Mouse (Mus musculus) T-helper 1 cell (primary cell): Measurements from ENCODE around the gene Rcbtb2.

ENCODE experiments used
- in situ Hi-C: fragments of 300-600 bp; cut with MboI, MseI; formaldehyde crosslinking; loops from one replicate; pipeline ENCODE4 v1.15.1; 2025; ENCODE audit warnings: high pct_unique_total_duplicates

Rcbtb2 gene

DNA sequence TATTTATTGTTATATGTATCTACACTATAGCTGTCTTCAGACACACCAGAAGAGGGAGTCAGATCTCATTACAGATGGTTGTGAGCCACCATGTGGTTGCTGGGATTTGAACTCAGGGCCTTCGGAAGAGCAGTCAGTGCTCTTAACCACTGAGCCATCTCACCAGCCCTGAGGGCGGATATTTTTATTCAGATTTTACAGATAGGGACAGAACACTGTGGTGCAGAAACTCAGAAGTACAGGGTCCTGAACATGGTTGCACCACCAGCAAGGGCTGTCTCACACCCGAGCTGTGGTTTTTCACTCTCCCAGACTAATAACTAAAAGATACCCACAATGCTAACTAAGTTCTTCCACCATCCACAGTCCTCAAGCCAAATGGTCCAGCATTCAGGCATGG is 7.9 kb upstream of the Rcbtb2 start:
- in situ Hi-C loops, result loop anchor here (10.0 kb wide), 1 partner anchor 130 kb away; no protein-coding TSS in a partner anchor

DNA sequence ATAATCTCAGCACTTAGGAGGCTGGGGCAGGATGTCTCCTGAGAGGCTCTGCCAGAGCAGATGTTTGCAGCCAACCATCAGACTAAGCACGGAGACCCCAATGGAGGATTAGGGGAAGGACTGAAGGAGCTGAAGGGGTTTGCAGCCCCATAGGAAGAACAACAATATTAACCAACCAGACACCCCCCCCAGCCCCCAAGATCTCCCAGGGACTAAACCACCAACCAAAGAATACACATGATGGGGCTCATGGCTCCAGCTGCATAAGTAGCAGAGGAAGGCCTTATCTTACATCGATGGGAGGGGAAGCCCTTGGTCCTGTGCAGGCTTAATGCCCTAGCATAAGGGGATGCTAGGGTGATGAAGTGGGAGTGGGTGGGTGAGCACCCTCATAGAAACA is 6.5 kb upstream of the Rcbtb2 start:
- in situ Hi-C loops, result loop anchor here (10.0 kb wide), 1 partner anchor 128 kb away; no protein-coding TSS in a partner anchor

DNA sequence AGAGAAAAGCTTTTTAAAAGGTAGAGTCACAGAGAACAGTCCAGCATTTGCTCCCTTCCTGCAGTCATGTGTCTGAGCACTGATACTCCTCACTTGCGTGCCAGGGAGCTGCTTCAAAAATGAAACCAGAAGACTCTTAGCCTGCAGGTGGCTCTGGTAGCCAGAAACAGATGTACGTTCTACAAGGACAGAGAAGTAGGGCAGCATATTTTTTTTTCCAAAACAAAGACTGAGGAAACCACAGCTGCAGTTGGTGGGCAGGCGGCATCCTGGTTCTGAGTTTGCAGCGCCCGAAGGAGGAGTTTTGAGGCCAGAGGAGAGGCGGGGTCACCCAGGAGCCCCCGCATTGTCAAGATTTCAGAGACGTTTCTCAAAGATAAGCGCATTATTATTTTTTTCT is 5.9 kb upstream of the Rcbtb2 start:
- in situ Hi-C loops, result loop anchor here (10.0 kb wide), 1 partner anchor 128 kb away; no protein-coding TSS in a partner anchor

DNA sequence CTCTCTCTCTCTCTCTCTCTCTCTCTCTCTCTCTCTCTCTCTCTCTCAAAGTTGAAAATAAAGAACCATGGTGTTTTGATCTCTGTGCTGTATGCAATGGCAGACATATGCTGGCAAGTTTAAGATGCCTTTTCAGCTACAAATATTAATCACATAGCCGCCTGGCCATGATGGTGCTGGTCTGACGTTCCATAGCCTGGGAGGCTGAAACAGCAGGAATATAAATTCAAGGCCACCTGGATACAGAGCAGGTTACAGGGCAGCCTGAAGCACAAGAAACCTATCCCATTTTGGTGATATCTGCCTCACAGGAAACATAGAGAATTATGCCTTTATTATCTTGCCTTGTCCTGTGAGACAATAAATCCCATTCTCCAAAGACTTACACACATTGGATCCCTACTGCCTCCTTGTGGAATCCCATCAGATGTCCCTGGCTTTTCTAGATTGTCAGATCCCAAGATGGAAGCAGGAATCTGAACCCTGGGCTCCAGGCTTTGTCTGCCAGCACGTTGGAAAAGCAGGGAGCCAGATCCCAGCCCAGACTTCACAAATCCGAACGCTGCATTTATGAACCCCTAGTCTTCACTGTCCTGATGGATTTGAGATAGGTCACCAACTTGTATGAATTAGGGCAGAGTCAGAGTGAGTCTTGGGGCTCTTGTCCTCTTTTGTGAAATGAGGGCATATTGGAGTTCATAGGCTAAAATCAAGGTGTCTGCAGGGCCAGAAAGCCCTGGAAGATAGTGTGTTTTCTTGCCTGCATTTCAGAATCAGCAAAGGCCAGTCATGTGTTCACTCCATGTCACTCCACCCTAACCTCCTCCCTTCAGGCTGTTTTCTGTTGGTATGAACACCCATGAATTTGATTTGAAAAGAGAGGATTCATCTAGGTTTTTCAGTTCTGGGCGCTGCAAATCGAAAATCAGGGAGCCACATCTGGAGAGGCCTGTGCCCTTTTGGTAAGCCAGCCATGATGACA is 5.1 kb upstream of the Rcbtb2 start:
- in situ Hi-C loops, result loop anchor here (10.0 kb wide), 1 partner anchor 127 kb away; no protein-coding TSS in a partner anchor

DNA sequence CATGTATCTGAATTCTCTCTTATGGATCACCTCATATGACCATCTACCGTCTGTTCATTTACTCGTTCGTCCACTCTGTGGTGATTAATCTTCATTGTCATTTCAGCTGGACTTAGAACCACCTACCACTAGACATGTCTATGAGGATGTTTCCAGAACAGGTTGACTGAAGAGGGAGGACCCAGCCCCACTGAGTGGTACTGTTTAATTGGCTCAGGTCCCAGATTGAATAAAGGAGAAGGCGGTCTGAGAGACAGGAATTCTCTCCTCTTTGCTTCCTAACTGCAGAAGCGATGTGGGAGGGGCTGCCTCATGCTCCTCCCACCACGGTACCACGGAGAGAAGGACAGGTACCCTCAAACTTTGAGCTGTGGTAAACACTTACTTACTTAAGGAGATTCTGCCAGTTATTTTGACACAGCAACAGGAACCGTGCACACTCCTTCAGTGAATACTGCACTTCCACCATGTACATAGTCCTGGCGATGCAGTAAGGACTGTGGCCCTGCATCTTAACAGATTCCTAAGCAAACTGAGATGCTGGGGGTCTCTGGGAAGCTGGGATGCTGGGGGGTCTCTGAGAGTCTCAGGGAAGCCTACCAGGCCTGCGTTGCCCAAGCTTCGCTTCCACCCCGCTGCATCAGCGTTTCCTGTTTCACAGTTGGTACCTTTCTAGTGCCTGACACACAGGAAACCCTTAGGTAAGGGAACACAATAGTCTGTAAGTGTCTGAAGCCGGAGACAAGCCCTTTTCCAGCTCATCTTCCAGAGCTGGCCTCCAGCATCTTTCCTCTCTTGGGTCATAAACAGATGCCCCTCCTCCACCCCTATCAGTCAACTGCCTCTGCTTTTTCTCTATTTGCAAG is 4.1 kb upstream of the Rcbtb2 start:
- in situ Hi-C loops, result loop anchor here (10.0 kb wide), 1 partner anchor 126 kb away; no protein-coding TSS in a partner anchor

DNA sequence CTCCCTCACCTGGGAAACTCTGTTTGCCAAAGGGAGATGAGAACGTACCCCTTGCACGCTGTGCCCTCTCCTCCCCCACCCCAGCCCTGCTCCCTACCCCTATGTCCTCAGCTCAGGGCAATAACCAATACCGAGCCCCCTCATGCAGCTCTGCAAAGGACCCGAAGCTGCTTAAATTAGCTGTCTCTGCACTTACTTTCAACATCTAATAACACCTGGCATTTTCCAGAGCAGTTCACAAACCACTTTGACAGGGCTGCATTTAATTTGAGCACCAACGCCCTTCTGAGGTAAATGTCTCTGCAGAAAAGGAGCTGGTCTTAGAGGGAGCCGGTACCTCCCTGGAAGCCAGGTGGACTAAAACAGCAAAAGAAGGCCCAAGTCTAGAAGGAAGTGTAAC is 3.4 kb upstream of the Rcbtb2 start:
- in situ Hi-C loops, result loop anchor here (10.0 kb wide), 1 partner anchor 125 kb away; no protein-coding TSS in a partner anchor

DNA sequence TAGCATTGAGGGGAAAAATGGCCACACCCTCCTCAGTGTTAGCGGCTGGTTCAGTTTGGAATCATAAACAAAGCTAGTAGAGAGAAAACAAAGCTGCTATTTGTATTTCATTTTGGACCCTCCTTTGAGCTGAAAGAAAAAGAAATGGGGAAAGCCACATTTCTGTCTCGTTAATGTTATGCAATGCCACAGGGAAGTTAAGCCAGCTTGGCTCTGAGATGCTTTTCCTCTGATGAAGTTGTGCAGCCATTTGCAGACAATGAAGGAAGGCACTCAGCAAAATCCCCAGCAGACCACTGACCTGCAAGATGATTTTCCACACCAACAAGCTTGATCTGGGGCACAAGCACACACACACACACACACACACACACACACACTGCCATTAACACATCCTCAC is 2.9 kb upstream of the Rcbtb2 start:
- in situ Hi-C loops, result loop anchor here (10.0 kb wide), 1 partner anchor 125 kb away; no protein-coding TSS in a partner anchor

DNA sequence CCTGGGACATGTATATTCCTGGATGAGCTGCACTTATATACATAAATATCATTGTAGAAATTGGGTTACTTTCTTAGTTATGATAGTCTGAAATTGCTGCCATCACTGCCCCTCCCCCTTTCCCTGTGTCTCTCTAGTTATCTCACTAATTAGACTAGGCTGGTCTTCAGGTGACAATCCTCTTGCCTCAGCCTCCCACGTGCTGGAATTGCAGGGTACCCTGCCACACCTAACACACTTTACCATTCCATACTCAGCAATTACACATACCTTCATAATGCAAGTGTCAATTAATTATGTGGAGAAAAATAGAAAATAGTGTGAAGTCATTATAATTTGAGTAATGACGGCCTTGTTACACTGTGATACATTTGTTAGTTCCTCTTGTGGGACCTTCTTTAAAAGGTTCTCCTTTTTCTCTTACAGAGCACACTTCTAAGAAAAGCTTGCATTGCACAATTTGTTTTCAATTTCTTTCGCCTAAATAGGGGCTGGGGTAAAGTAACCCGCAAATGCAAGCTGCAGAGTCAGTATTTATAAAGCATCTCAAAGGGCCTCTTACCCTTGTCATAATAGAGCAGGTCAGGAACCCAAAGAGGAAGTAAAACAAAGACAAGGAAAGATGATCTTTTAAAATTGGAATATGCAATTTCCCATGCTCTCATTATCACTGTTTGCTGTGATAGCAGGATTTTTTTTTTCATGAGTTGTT is 470 bp upstream of the Rcbtb2 start:
- in situ Hi-C loops, result no loop called here

DNA sequence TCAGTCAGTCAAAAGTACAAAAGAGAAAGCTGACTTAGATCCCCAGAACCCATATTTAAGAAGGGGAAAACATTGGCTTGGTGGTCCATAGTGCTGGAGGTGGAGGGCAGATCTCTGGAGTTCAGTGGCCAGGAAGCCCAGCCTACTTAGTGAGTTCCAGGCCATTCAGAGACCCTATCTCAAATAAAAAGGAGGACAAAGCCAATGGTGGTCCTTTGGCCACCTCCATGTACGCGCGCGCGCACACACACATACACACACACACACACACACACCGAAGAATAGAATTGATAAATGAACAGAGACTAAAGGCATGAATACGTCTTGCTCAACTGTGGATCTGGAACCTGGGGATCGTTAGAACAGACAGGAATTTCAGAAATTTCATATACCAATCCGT is 544 bp downstream of the Rcbtb2 start:
- in situ Hi-C loops, result no loop called here

DNA sequence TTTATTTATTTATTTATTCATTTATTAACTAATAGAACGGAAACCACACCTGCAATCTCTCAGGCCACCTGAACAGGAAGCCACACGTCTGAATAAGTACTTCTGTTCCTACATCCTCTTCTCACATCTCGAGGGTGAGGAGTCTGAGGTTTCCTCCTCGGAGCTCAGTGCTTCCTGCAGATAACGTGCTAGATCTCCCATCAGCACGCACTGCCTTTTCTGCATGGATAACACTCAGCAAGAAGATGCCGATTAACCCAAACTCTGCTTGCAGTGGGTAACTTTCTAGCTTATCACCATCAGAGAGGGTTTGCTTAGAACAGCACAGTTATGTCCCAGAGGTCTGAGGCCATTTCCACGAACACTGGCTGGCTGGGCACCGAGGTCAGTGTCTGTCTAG is 949 bp downstream of the Rcbtb2 start:
- in situ Hi-C loops, result no loop called here

DNA sequence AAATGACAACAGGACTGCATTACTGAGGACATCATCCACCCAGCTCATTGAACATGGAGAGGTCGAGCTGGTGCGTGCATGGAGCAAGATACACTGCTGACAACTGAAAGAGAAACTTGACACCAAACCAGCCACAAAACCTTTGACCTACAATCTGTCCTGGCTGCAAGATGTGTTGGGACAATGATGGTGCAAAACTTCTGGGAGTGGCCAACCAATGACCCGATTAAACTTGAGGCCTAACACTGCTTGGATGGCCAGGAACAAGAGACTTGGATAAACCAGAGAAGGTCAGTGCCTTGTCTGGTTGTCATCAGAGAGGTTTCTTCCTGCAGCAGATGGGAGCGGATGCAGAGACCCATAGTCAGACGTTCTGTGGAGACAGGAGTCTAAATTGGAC is 7.7 kb downstream of the Rcbtb2 start:
- in situ Hi-C loops, result no loop called here

DNA sequence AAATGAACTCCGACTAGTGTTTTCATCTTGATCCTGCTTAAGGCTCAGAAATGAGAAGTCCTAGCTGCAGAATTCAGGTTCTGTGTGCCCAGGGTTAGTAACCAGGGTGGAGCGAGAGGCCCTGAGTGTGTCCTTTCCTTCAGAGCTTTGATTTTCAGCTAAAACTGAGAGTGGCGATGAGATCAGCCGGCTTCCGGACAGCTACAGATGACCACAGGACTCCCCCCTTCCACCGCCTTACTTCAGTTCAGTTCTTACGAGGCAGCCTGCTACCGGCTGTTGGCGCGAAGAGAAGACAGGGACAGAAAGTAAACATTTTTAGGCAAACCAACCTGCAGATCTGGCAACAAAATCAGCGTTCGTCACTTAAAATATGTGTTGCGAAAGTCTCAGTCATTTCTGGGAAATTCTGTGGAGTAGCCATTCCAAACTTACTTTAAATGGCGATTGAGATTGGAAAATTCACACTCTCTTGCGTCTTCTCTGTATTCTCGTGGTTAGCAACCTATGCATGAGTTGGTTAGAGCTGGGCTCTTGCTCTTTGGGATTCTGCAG is 9.1 kb downstream of the Rcbtb2 start:
- in situ Hi-C loops, result no loop called here

DNA sequence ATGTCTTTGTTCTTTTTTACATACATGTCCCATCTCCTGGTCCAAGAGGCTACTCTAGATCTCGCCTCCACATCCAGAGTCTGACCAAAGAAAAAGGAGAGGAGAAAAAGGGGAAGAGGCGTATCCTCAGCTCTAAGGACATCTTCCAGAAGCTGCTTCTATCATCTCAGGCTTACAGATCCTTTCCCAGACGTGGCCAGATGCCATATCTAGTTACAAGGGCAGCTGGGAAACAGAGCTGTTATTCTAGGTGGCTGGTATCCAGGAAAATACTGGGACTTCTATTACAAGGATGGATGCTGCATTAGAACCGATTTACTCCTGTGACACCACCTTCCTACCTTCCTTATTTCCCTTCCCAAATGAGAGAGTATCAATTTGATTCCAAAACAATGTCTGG is 9.9 kb downstream of the Rcbtb2 start:
- in situ Hi-C loops, result no loop called here

DNA sequence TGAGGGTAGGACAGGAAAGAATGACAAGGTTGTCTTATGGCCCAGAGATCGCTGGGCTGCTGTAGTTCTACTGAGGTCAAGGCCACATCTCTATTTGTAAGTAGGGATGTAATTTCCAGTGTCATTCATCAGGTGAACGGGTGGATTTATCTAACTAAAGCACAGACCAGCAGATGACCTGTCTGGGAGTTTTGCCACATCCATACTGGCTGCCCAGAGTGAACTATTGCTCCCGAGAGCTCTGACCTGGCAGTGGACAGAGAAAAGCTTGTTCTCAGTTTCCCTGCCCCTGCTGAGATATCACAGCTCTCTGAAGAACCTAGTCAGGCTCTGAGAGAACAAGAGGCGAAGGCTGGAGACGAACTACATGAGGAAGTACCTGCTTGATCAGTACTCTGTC is 14.4 kb downstream of the Rcbtb2 start:
- in situ Hi-C loops, result no loop called here

DNA sequence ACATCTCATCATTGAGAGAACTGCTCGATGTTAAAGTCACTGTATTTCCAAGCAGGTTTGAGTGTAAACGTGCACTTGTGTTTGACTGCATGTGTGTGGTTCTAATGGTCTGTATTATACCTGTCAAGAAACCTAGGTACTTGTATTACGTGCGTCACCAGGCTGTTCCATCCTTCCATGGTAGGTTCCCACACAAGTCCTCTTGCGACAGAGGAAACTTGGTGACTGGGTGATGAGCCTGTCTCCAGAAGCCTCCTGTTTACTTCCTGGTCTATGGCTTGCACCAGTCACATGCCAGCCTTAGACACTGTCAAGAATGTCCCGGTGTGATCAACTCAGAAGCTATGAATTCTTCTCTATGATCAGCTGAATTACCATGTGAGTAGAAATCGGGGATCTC is 15.6 kb downstream of the Rcbtb2 start:
- in situ Hi-C loops, result no loop called here

DNA sequence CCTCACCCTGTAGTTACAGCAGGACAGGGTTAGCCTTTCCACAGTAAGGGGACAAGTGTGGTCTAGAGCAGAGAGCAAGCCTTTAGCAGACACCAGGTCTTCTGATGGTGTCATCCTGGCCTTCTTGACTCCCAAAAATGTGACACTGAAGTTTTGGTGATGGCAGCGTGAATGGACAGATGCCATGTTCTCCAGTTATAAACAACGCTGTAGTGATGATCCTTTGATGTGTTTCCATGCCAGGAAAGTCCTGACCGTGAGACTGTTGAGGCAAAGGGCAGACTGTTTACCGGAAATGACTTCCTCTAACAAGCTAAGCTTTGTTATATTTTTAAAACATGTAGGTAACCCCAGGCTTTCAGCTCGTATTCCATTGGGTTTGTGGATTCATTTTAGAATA is 17.0 kb downstream of the Rcbtb2 start:
- in situ Hi-C loops, result no loop called here

DNA sequence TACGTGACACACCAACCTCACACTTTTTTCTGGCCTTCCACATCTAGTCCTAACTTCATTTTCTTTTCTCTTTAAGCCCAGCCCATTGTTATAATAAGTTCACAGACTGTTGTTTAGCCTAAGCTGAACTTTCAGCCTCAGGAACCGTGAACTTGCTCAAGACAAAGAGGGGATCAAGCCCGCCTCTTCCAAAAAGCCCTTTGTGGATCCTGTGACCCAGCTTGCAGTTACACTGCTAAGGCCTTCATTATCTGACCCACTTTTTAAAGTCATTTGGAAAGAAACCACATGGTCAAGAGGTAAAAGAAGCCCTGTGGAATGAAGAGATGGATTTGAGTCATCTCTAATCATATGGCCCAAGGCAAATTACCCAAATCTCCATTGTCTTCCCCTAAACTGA is 19.0 kb downstream of the Rcbtb2 start:
- in situ Hi-C loops, result no loop called here

DNA sequence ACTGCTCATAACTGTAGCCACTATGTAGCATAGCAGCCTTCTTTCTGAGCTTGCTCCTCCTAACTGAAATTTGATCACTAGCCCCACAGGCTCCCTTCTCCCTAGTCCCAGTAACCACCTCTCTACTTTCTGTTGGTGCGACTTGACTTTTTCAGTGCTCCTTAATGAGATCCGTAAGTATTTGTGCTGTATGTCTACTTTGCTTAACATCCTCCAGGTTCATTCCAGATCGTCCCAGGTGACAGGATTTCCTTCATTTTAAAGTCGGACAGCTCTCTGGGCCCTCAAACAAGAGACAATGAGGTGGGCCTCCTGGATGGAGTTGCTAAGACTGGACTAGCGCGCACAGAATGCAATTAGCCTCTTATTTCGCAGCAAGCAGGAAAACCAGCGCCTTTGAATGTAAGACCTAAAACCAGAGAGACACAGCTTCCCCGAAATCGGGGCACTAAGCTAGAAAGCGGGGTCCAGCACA is 19.6 kb downstream of the Rcbtb2 start:
- in situ Hi-C loops, result no loop called here

DNA sequence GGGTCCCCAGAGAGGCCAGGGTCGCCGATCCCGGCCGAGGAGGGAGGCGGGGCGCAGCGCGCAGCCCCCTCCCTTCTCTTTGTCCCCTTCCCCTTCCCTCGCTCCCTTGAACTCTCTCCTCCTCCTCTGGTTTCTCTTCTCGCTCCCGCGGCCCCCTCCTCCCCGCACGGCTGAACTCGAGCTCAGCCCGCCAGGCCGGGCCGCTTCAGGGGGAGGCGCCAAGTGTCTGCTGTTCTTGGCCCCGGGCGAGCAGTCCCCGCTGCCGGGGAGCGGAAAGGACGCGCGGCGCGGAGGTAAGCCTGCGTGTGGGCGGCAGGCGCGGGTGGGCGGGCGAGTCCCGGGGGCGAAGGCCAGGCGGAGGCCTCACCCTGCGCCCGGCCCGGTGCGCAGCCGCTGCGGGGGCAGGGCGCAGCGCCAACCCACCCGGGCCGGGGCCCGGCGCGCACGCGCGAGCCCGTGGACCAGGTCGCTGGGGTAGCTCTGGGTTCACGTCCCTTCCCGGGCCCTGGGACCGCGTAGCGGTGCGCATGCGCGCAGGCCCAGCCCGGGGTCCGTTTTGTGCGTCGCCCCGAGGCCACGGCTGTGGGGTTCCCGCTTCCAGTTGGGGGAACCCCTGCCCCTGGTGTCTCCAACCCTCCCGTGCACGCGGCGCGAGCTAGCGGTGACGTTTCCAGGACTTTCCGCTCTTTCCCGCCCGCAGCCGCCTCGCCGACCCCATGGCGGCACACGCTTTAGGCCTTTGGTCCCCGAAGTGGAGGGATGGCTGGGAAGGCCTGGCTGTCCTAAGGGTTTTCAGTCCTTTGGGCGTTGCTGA is 20.3 kb downstream of the Rcbtb2 start:
- in situ Hi-C loops, result no loop called here
